Mouse (Mus musculus) megakaryocyte, embryonic 14.5 days (primary cell): ENCODE data around the gene Trim2.

ENCODE experiments used
- FLI1 ChIP-seq: IDR thresholded peaks from 2 replicates; pipeline ENCODE4 v1.6.1; 2012; ENCODE audit warnings: low read length, inconsistent platforms, mixed read lengths
- GATA1 ChIP-seq: IDR thresholded peaks from 3 replicates; pipeline ENCODE4 v1.6.1; 2012; ENCODE audit warnings: mixed read lengths, low read length, inconsistent platforms, borderline replicate concordance

GRCm38 (mm10) chr3:84140947-84141346, 165.7 kb downstream of the Trim2 start:
- TF ChIP-seq GATA1: no peak
- TF ChIP-seq FLI1: no peak
